Mouse (Mus musculus): ENCODE measurements around the gene Mta1. TPM values are rescaled to one million over a fixed set of nuclear protein-coding genes. Genes with fewer than 3 reads are reported as not detected.

The Mta1 gene
- polyA plus RNA-seq (2011; ENCODE audit: insufficient read depth, insufficient read length, low replicate concordance, missing spikeins) = 17.9 and 20.9 TPM in 2 replicates

DNA sequence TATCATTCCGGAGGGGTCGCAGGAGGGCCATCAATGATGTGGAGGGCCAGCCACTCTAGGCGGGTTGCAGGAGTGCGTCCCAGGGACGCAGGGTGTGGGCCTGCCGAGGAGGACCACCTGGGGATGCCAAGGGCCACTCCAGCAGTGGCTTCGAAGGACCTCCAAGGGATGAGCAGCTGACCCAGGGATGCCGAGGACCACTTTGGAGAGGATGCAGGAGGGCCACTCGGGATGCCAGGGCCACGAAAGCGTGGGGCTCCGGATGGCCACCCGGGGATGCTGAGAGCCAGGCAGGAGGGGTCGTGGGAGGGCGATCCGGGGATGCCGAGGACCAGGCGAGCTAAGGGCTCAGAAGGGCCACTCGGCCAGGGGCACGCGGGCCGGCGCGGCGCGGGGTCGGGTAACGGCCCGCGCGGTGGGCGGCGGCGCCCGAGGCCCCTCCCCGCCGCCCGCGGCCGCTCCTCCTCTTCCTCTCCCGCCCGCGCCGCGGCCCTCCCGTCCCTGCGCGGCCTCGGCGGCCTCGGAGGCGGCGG, at the start of gene Mta1:
Mta1 (plus strand) TSS at position 530 of the 533 bp plus-strand sequence.
- Histone ChIP-seq H3K4me1 (ENCODE audit: control insufficient read depth, insufficient read depth, low read length) (no peaks in the 10 kb centered on the region; the same call in 1 of the 2 replicates), H3K27ac (ENCODE audit: control insufficient read depth, insufficient read depth, low read depth, low read length, poor library complexity) (peak within 1 kb of the TSS; percentile 55; the same call in 1 of the 2 replicates), H3K4me3 (replicated peaks; ENCODE audit: control insufficient read depth, low read depth, low read length) (peak within 1 kb of the TSS; percentile 72)
- WGBS = 12% methylated on average over 34 of the region's 53 CpGs
- TF ChIP-seq POLR2A (IDR thresholded peaks at IDR 0.05; ENCODE audit: borderline replicate concordance, control insufficient read depth, low read depth, low read length) (no peak), CTCF (IDR thresholded peaks at IDR 0.05; ENCODE audit: control insufficient read depth, insufficient read depth, low read length) (no peak)

DNA sequence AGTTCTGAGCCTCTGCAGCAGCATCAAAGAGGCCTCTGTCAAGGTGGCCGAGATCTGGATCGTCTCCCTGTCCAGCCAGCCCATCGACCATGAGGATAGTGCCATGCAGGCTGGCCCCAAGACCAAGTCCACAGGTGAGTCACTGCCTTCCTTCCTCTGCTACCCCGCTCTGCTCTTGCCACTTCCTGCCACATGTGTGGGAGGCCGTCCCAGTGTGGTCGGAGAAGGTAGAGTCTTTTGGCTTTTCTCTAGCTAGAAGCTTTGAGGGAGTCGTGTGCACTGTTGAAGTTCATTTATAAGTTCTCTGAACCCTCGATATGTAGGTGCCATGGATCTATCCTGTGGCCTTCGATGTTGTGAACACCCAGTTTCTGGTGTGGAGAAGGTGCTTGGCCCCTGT, 48.2 kb upstream of the Mta1 start:
- TF ChIP-seq POLR2A (IDR thresholded peaks at IDR 0.05; ENCODE audit: borderline replicate concordance, control insufficient read depth, low read depth, low read length) = no peak
- no peak for TF ChIP-seq CTCF (IDR thresholded peaks at IDR 0.05; ENCODE audit: control insufficient read depth, insufficient read depth, low read length)
- Histone ChIP-seq H3K27ac (ENCODE audit: control insufficient read depth, insufficient read depth, low read depth, low read length, poor library complexity) (0 out of 2 replicates have a peak overlapping the region, but pooled peaks have one; percentile 11), H3K4me3 (replicated peaks; ENCODE audit: control insufficient read depth, low read depth, low read length) (no peak overlapping the region), H3K4me1 (ENCODE audit: control insufficient read depth, insufficient read depth, low read length) (peaks cover 2% of the 10 kb centered on the region; the same call in 1 of the 2 replicates)
- 30% methylated on average over 9 of the region's 9 CpGs for WGBS

- TF ChIP-seq POLR2A (IDR thresholded peaks at IDR 0.05; ENCODE audit: borderline replicate concordance, control insufficient read depth, low read depth, low read length) (no peak), CTCF (IDR thresholded peaks at IDR 0.05; ENCODE audit: control insufficient read depth, insufficient read depth, low read length) (no peak)
- WGBS = 87% methylated on average over 12 of the region's 12 CpGs
- no peak overlapping the region for H3K27ac ChIP-seq (ENCODE audit: control insufficient read depth, insufficient read depth, low read depth, low read length, poor library complexity)
- H3K4me1 ChIP-seq (ENCODE audit: control insufficient read depth, insufficient read depth, low read length) = no peaks in the 10 kb centered on the region; the same call in 1 of the 2 replicates
- no peak overlapping the region for H3K4me3 ChIP-seq (replicated peaks; ENCODE audit: control insufficient read depth, low read depth, low read length)
Measured at GRCm38 (mm10) chr12:113050671-113051070, 47.4 kb upstream of the Mta1 start.

DNA sequence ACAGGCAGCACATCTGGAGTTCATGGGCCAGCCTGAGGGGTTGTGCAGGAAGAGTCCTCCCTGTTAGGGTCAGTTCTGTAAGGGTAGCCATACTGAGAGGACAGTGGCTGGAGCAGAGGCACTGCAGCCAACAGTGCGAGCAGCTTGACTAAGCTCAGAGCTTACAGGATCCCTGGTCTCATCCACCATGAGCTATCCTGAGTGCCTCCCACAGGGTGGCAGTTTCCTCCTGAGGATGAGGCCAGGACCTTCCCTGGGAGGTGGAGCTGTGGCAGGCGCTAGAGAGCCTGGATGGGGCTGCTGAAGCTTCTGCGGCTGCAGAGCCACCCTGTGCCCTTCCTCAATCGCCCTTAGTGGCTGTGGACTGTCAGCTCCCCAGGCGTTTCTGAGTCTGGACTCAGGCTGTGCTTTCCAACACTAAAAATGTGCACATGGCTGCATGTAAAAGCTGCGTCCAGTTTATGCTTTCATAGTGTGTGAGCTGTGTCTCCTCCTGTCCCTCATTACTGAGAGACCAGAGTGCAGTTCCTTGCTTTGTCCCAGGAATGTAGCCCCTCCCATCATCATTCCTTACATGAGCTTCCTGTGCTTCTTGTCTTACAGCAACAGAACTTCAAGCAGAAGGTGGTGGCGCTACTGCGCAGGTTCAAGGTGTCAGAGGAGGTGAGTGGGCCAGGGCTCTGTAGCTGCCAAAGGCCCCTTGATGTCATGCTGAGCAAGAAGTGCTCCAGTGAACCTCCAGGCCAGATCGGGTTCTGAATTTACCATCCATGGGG, 46.3 kb upstream of the Mta1 start:
- TF ChIP-seq POLR2A (IDR thresholded peaks at IDR 0.05; ENCODE audit: borderline replicate concordance, control insufficient read depth, low read depth, low read length) = no peak
- no peak for TF ChIP-seq CTCF (IDR thresholded peaks at IDR 0.05; ENCODE audit: control insufficient read depth, insufficient read depth, low read length)
- Histone ChIP-seq H3K27ac (ENCODE audit: control insufficient read depth, insufficient read depth, low read depth, low read length, poor library complexity) (no peak overlapping the region), H3K4me3 (replicated peaks; ENCODE audit: control insufficient read depth, low read depth, low read length) (no peak overlapping the region), H3K4me1 (ENCODE audit: control insufficient read depth, insufficient read depth, low read length) (no peaks in the 10 kb centered on the region; the same call in 1 of the 2 replicates)
- 89% methylated on average over 9 of the region's 9 CpGs for WGBS

DNA sequence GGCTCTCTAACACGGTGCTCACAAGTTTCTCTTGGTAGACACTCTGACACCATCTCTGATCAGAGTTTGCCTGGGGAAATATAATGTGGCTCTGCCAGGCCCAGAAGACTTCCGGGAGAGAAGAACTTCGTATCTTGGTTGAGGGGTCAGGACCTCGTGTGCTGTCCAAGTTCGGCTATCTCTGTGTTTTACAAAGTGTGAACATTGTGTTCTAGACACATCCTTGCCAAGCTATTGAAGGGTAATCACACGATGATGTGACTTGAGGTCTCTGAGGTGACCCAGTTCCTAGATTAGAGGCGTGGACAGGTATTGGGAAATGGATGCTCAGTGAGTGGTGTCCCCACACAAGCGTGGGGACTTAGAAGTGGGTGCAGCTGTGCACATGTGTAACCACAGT, 42.0 kb upstream of the Mta1 start:
- no peak overlapping the region for H3K4me3 ChIP-seq (replicated peaks; ENCODE audit: control insufficient read depth, low read depth, low read length)
- no peak overlapping the region for H3K27ac ChIP-seq (ENCODE audit: control insufficient read depth, insufficient read depth, low read depth, low read length, poor library complexity)
- 82% methylated on average over 8 of the region's 8 CpGs for WGBS
- no peaks in the 10 kb centered on the region for H3K4me1 ChIP-seq (ENCODE audit: control insufficient read depth, insufficient read depth, low read length)
- TF ChIP-seq POLR2A (IDR thresholded peaks at IDR 0.05; ENCODE audit: borderline replicate concordance, control insufficient read depth, low read depth, low read length) = no peak
- TF ChIP-seq CTCF (IDR thresholded peaks at IDR 0.05; ENCODE audit: control insufficient read depth, insufficient read depth, low read length) = no peak

DNA sequence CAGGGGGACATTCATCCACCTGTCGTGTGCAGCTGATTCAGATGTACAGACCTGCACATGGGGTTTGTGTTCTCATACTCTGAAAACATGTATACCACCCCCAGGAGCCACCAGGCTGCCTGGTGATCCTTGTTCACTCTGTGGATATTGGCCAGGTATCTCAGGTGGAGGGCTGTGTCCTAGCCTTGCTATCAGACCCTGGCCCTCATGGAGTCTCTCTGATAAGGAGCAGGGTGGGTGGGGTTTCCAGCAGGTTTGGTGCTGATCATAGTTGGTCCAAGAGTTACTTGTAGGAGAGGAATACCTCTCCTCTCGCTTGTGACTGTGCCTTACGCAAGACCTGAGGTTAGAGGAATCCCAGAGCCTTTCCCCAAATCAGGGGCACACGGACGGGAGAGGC, 37.9 kb upstream of the Mta1 start:
- no peak overlapping the region for H3K27ac ChIP-seq (ENCODE audit: control insufficient read depth, insufficient read depth, low read depth, low read length, poor library complexity)

DNA sequence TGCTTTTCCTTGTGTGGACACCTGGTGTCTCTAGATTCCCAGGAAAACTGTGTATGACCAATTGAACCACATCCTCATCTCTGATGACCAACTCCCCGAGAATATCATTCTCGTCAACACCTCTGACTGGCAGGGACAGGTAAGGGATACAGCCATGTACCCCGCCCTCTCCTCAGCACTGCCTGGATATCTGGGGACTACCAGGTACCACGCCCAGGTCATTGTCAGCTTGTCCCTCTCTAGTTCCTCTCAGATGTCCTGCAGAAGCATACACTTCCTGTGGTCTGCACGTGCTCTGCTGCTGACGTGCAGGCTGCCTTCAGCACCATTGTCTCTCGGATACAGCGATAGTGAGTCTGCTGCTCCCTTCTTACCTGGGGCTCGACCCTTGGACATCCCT, 36.5 kb upstream of the Mta1 start:
- no peak overlapping the region for H3K4me3 ChIP-seq (replicated peaks; ENCODE audit: control insufficient read depth, low read depth, low read length)
- no peak overlapping the region for H3K27ac ChIP-seq (ENCODE audit: control insufficient read depth, insufficient read depth, low read depth, low read length, poor library complexity)
- 86% methylated on average over 9 of the region's 9 CpGs for WGBS
- H3K4me1 ChIP-seq (ENCODE audit: control insufficient read depth, insufficient read depth, low read length) = no peaks in the 10 kb centered on the region
- TF ChIP-seq POLR2A (IDR thresholded peaks at IDR 0.05; ENCODE audit: borderline replicate concordance, control insufficient read depth, low read depth, low read length) (no peak), CTCF (IDR thresholded peaks at IDR 0.05; ENCODE audit: control insufficient read depth, insufficient read depth, low read length) (no peak)

More for the DNA sequence above, 37.9 kb upstream of the Mta1 start:
- no peak for TF ChIP-seq CTCF (IDR thresholded peaks at IDR 0.05; ENCODE audit: control insufficient read depth, insufficient read depth, low read length)
- TF ChIP-seq POLR2A (IDR thresholded peaks at IDR 0.05; ENCODE audit: borderline replicate concordance, control insufficient read depth, low read depth, low read length) = no peak
- Histone ChIP-seq H3K4me3 (replicated peaks; ENCODE audit: control insufficient read depth, low read depth, low read length) (no peak overlapping the region), H3K4me1 (ENCODE audit: control insufficient read depth, insufficient read depth, low read length) (no peaks in the 10 kb centered on the region)
- 59% methylated on average over 5 of the region's 5 CpGs for WGBS

DNA sequence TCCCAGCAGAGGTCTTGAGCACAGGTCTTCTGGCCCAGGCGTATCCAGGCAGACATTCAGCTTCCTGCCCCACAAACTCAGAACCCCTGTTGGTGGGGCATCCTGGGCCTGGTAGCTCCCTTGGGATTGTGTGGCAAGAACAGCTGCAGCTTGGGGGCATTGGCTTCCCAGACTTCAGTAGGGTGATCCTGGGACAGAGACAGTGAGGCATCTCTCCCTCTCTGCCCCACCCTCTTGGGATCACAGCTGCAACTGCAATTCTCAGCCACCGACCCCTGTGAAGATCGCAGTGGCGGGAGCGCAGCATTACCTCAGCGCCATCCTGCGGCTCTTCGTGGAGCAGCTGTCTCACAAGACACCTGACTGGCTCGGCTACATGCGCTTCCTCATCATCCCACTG, 35.9 kb upstream of the Mta1 start:
- TF ChIP-seq CTCF (IDR thresholded peaks at IDR 0.05; ENCODE audit: control insufficient read depth, insufficient read depth, low read length) (no peak), POLR2A (IDR thresholded peaks at IDR 0.05; ENCODE audit: borderline replicate concordance, control insufficient read depth, low read depth, low read length) (no peak)
- Histone ChIP-seq H3K27ac (ENCODE audit: control insufficient read depth, insufficient read depth, low read depth, low read length, poor library complexity) (no peak overlapping the region), H3K4me1 (ENCODE audit: control insufficient read depth, insufficient read depth, low read length) (no peaks in the 10 kb centered on the region), H3K4me3 (replicated peaks; ENCODE audit: control insufficient read depth, low read depth, low read length) (no peak overlapping the region)
- WGBS = 83% methylated on average over 10 of the region's 10 CpGs

All from bone marrow, adult 2 months (tissue).